Mouse (Mus musculus) small intestine, adult 2 months (tissue): ENCODE measurements at regions not wholly inside any gene's neighbourhood (a gene's known extent, or its start where the extent isn't known, plus 50 kb on each side); places are given as distances from the start of the nearest gene placed in this dataset.

Source experiments
- CTCF ChIP-seq: fragments of 200-500 bp; IDR thresholded peaks from 2 replicates; pipeline ENCODE4 v1.5.1; 2012; ENCODE audit warnings: low read depth, mild to moderate bottlenecking, control low read depth, inconsistent platforms, low read length, moderate library complexity, mixed read lengths; ENCODE audit not compliant: insufficient replicate concordance, insufficient read length; ENCODE audit errors: extremely low read depth
- POLR2A ChIP-seq: fragments of 200-500 bp; IDR thresholded peaks from 2 replicates; pipeline ENCODE4 v1.6.1; 2012; ENCODE audit warnings: low read depth, mild to moderate bottlenecking, control low read depth, inconsistent platforms, low read length, moderate library complexity

DNA sequence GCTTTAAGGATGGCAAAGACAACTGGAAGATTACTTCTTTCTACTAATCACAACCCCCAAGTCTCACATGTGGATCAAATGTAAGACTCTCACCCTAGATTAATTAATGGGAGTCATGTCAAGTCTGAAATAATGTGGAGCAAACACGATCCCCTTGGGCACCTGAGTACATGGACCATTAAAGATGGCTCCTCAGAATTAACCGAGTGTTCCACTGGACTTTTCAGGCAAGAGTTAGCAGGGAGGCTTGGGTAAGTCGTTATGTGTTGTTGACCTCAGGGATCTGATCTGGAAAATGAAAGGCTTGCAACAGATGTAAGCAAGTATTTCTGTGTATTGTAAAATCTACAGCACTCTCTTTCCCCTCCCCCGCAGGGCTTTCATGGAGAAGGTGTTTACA is 296.3 kb downstream of the Olfm4 start:
- no peak for TF ChIP-seq POLR2A
- TF ChIP-seq CTCF = no peak
